Mouse (Mus musculus): ENCODE measurements around the gene Mb21d2. TPM values are rescaled to one million over a fixed set of nuclear protein-coding genes. Genes with fewer than 3 reads are reported as not detected.

Gene Mb21d2
- total and polyA plus RNA-seq, 3 experiments: not detected

- in situ Hi-C loops (cut with MboI; ENCODE audit: low pct_ligation_motif_present, low pct_unique_long_range_greater_than_20kb, low sequenced_read_pairs) (no loop called here), dilution Hi-C loops (cut with MboI; ENCODE audit: extremely low pct_ligation_motif_present, extremely low pct_unique_long_range_greater_than_20kb, low sequenced_read_pairs) (no loop called here)
- H3K27ac ChIP-seq (ENCODE audit: insufficient read depth, low read depth): no peak overlapping the region
- H3K79me2 ChIP-seq (replicated peaks; ENCODE audit: control insufficient read depth, extremely low read depth, insufficient read depth, poor library complexity, severe bottlenecking): no peaks in the 10 kb centered on the region
- DNase-seq (ENCODE audit: extremely low read depth): no peak
- no peak overlapping the region for H3K4me2 ChIP-seq (ENCODE audit: insufficient read depth, low read depth, poor library complexity, severe bottlenecking)
- no peaks in the 10 kb centered on the region for H3K4me1 ChIP-seq (ENCODE audit: control insufficient read depth in 1 of 2, insufficient read depth in 2 of 2)
- no peak overlapping the region for H3K9ac ChIP-seq (ENCODE audit: insufficient read depth, low read depth)
- H3K4me3 ChIP-seq (replicated peaks in 1 of 3; ENCODE audit: low read depth in 2 of 3, low read length in 2 of 3, poor library complexity in 1 of 3): no peak overlapping the region
- no peaks in the 10 kb centered on the region for H3K27me3 ChIP-seq (replicated peaks)
- TF ChIP-seq MAZ (IDR thresholded peaks at IDR 0.05; ENCODE audit: low read depth, low read length) (no peak), ZKSCAN1 (IDR thresholded peaks at IDR 0.05; ENCODE audit: borderline replicate concordance, low read depth, low read length) (no peak), IRF4 (IDR thresholded peaks at IDR 0.05; ENCODE audit: low read depth, low read length) (no peak), JUN (IDR thresholded peaks at IDR 0.05; ENCODE audit: insufficient read depth, low read depth, low read length) (no peak), EP300 (IDR thresholded peaks at IDR 0.05; ENCODE audit: low read length) (no peak), HCFC1 (IDR thresholded peaks at IDR 0.05; ENCODE audit: low read depth, low read length) (no peak), NELFE (IDR thresholded peaks at IDR 0.05; ENCODE audit: low read depth, low read length) (no peak), RAD21 (IDR thresholded peaks at IDR 0.05; ENCODE audit: low read depth, low read length) (no peak), GABPA (IDR thresholded peaks at IDR 0.05; ENCODE audit: insufficient replicate concordance, low read depth, low read length) (no peak), ZC3H11A (IDR thresholded peaks at IDR 0.05; ENCODE audit: low read depth, low read length) (no peak), MEF2A (IDR thresholded peaks at IDR 0.05; ENCODE audit: borderline replicate concordance, low read depth, low read length) (no peak), MXI1 (IDR thresholded peaks at IDR 0.05; ENCODE audit: low read depth, low read length) (no peak), MAFK (IDR thresholded peaks at IDR 0.05; ENCODE audit: insufficient replicate concordance, low read length) (no peak), SIN3A (IDR thresholded peaks at IDR 0.05; ENCODE audit: low read length) (no peak)
- peaks cover 93% of the 10 kb centered on the region for H3K9me3 ChIP-seq (replicated peaks; ENCODE audit: low read length)
- no peaks in the 10 kb centered on the region for H3K36me3 ChIP-seq (replicated peaks in 1 of 2; ENCODE audit: control insufficient read depth in 1 of 2, insufficient read depth in 1 of 2, low read length in 1 of 2)
These were observed 2.1 kb downstream of the Mb21d2 start for GRCm38 (mm10) chr16:28927381-28927780.

GRCm38 (mm10) chr16:28919320-28919885, 10.1 kb downstream of the Mb21d2 start:
- no peak overlapping the region for H3K27ac ChIP-seq (ENCODE audit: insufficient read depth, low read depth)
- in situ Hi-C loops (cut with MboI; ENCODE audit: low pct_ligation_motif_present, low pct_unique_long_range_greater_than_20kb, low sequenced_read_pairs) (no loop called here), dilution Hi-C loops (cut with MboI; ENCODE audit: extremely low pct_ligation_motif_present, extremely low pct_unique_long_range_greater_than_20kb, low sequenced_read_pairs) (no loop called here)
- H3K4me3 ChIP-seq (replicated peaks in 1 of 3; ENCODE audit: low read depth in 2 of 3, low read length in 2 of 3, poor library complexity in 1 of 3): no peak overlapping the region
- H3K79me2 ChIP-seq (replicated peaks; ENCODE audit: control insufficient read depth, extremely low read depth, insufficient read depth, poor library complexity, severe bottlenecking): no peaks in the 10 kb centered on the region
- H3K9ac ChIP-seq (ENCODE audit: insufficient read depth, low read depth): no peak overlapping the region
- H3K4me1 ChIP-seq (ENCODE audit: control insufficient read depth in 1 of 2, insufficient read depth in 2 of 2): no peaks in the 10 kb centered on the region
- H3K9me3 ChIP-seq (replicated peaks; ENCODE audit: low read length): peaks cover 90% of the 10 kb centered on the region
- no peaks in the 10 kb centered on the region for H3K27me3 ChIP-seq (replicated peaks)
- H3K36me3 ChIP-seq (replicated peaks in 1 of 2; ENCODE audit: control insufficient read depth in 1 of 2, insufficient read depth in 1 of 2, low read length in 1 of 2): no peaks in the 10 kb centered on the region
- no peak for DNase-seq (ENCODE audit: extremely low read depth)
- TF ChIP-seq MAX (IDR thresholded peaks at IDR 0.05; ENCODE audit: low read length) (no peak), ZNF384 (IDR thresholded peaks at IDR 0.05; ENCODE audit: low read depth, low read length) (no peak)
- no peak overlapping the region for H3K4me2 ChIP-seq (ENCODE audit: insufficient read depth, low read depth, poor library complexity, severe bottlenecking)

Measured in CH12.LX (cell line).